Mouse (Mus musculus): ENCODE measurements at regions not wholly inside any gene's neighbourhood (a gene's known extent, or its start where the extent isn't known, plus 50 kb on each side); places are given as distances from the start of the nearest gene placed in this dataset.

GRCm38 (mm10) chr8:89727252-89727651 lies 620.9 kb downstream of the Tox3 start:
- TF ChIP-seq POLR2A (IDR thresholded peaks at IDR 0.05; ENCODE audit: borderline replicate concordance, extremely low read depth, insufficient read depth, insufficient read length, poor library complexity, severe bottlenecking) (no peak), CTCF (IDR thresholded peaks at IDR 0.05; ENCODE audit: borderline replicate concordance, extremely low read depth, insufficient read depth, insufficient read length) (no peak)
